Mouse (Mus musculus): ENCODE measurements around the gene Ifnl2.
"Not testable (repeated sequence)": the region's sequence is repeated elsewhere in the genome, so short reads cannot be mapped to it uniquely, and the experiment has no call there.

Gene Ifnl2

GRCm38 (mm10) chr7:28510405-28510974 is at the start of gene Ifnl2:
Gene Ifnl2, minus strand, starts transcription at chr7:28510455.
- DNase-seq (ENCODE audit: low spot score): not testable (repeated sequence)

GRCm38 (mm10) chr7:28558486-28558885 is 48.2 kb upstream of the Ifnl2 start:
- no peak for DNase-seq (ENCODE audit: low spot score)

GRCm38 (mm10) chr7:28557708-28558107 is 47.5 kb upstream of the Ifnl2 start:
- no peak for DNase-seq (ENCODE audit: low spot score)

GRCm38 (mm10) chr7:28557069-28557468 is 46.8 kb upstream of the Ifnl2 start:
- DNase-seq (ENCODE audit: low spot score): no peak

GRCm38 (mm10) chr7:28555939-28556535 is 45.8 kb upstream of the Ifnl2 start:
- DNase-seq (ENCODE audit: low spot score): peak; percentile 35

- DNase-seq (ENCODE audit: low spot score): no peak
These were observed 42.8 kb upstream of the Ifnl2 start for GRCm38 (mm10) chr7:28553076-28553475.

GRCm38 (mm10) chr7:28547628-28548027 is 37.4 kb upstream of the Ifnl2 start:
- DNase-seq (ENCODE audit: low spot score): no peak

GRCm38 (mm10) chr7:28547154-28547553 is 36.9 kb upstream of the Ifnl2 start, which contains the start of gene Nccrp1:
Gene Nccrp1, minus strand, starts transcription at chr7:28547254.
- peak; percentile 30 for DNase-seq (ENCODE audit: low spot score)

- peak; percentile 47 for DNase-seq (ENCODE audit: low spot score)
These were observed 36.4 kb upstream of the Ifnl2 start for GRCm38 (mm10) chr7:28546649-28547048.

GRCm38 (mm10) chr7:28545891-28546210 is 35.6 kb upstream of the Ifnl2 start:
- no peak for DNase-seq (ENCODE audit: low spot score)

- peak; percentile 55 for DNase-seq (ENCODE audit: low spot score)
These were observed 35.0 kb upstream of the Ifnl2 start for GRCm38 (mm10) chr7:28545048-28545890.

GRCm38 (mm10) chr7:28544051-28544601 is 33.9 kb upstream of the Ifnl2 start:
- DNase-seq (ENCODE audit: low spot score): peak; percentile 27

- no peak for DNase-seq (ENCODE audit: low spot score)
These were observed 30.3 kb upstream of the Ifnl2 start, which contains the start of gene Sycn for GRCm38 (mm10) chr7:28540526-28540925. Gene Sycn, plus strand, starts transcription at chr7:28540885.

- DNase-seq (ENCODE audit: low spot score): not testable (repeated sequence)
These were observed 28.6 kb upstream of the Ifnl2 start for GRCm38 (mm10) chr7:28538886-28539285.

GRCm38 (mm10) chr7:28532005-28532404 is 21.8 kb upstream of the Ifnl2 start:
- no peak for DNase-seq (ENCODE audit: low spot score)

GRCm38 (mm10) chr7:28527922-28528719 is 17.9 kb upstream of the Ifnl2 start:
- DNase-seq (ENCODE audit: low spot score): peak; percentile 83

- not testable (repeated sequence) for DNase-seq (ENCODE audit: low spot score)
These were observed 12.3 kb upstream of the Ifnl2 start, which contains the start of gene Ifnl3 for GRCm38 (mm10) chr7:28522536-28522935. Gene Ifnl3, plus strand, starts transcription at chr7:28522836.

- DNase-seq (ENCODE audit: low spot score): no peak
These were observed 1.2 kb upstream of the Ifnl2 start for GRCm38 (mm10) chr7:28511441-28511840.

- not testable (repeated sequence) for DNase-seq (ENCODE audit: low spot score)
These were observed 1.1 kb downstream of the Ifnl2 start for GRCm38 (mm10) chr7:28509121-28509520.

GRCm38 (mm10) chr7:28505585-28505984 is 4.7 kb downstream of the Ifnl2 start:
- peak; percentile 12 for DNase-seq (ENCODE audit: low spot score)

- DNase-seq (ENCODE audit: low spot score): peak; percentile 40
These were observed 14.8 kb downstream of the Ifnl2 start for GRCm38 (mm10) chr7:28495426-28495825.

- no peak for DNase-seq (ENCODE audit: low spot score)
These were observed 17.9 kb downstream of the Ifnl2 start for GRCm38 (mm10) chr7:28492310-28492709.

Measured in retina, embryonic 14.5 days (tissue).